Mouse (Mus musculus) ES-Bruce4 (cell line): Measurements from ENCODE around the gene Tlr13.

ENCODE experiments used
- CTCF ChIP-seq: IDR thresholded peaks from one replicate; pipeline ENCODE4 v1.8.1; 2011; ENCODE audit warnings: low read depth, low read length
- EP300 ChIP-seq: IDR thresholded peaks from 2 replicates; pipeline ENCODE4 v1.6.1; 2011; ENCODE audit warnings: low read depth, low read length; ENCODE audit not compliant: insufficient read depth
- POLR2A ChIP-seq: IDR thresholded peaks from one replicate; pipeline ENCODE4 v1.8.1; 2011; ENCODE audit warnings: low read length; ENCODE audit not compliant: insufficient read depth

GRCm38 (mm10) chrX:106164555-106164954 is 21.6 kb downstream of the Tlr13 start:
- TF ChIP-seq POLR2A (no peak), CTCF (no peak), EP300 (no peak)
